Mouse (Mus musculus): ENCODE measurements around the gene Tceanc. TPM values are rescaled to one million over a fixed set of nuclear protein-coding genes. Genes with fewer than 3 reads are reported as not detected.

Tceanc gene
- total and polyA plus RNA-seq, 3 experiments, result 3.6 to 5.7 TPM; not detected in 1

DNA sequence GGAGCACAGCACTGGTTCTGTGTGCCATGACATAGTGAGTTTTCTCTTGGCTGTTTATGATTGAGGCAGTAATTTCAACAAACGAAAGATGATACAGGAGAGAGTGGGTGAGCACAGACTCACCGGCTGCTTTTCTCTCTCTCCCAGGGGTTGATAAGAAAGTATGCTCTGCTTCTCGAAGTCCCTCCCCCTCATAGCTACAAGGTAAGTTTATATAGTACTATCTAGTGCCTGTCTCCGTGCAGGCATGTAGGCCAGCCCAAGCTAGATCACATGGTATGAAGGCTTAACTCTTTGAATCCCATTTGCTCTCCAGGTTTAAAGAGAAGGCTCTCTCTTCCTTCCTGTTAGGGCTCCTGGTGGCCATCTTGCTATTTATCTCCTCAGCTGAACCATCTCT lies 16.8 kb upstream of the Tceanc start:
- Histone ChIP-seq H3K36me3 (ENCODE audit: control insufficient read depth in 1 of 2, insufficient read depth in 2 of 2, low read length in 2 of 2) (peaks cover 0 to 5% of the 10 kb centered on the region in 2 experiments; a peak in 2 of 4 replicates), H3K79me2 (ENCODE audit: control insufficient read depth, insufficient read depth, low read length, poor library complexity) (no peaks in the 10 kb centered on the region)
- DNase-seq (ENCODE audit: low read depth, low spot score), result peak; percentile 90

GRCm38 (mm10) chrX:166533432-166533831 lies 15.1 kb upstream of the Tceanc start:
- no peak overlapping the region for H3K27ac ChIP-seq (ENCODE audit: control insufficient read depth, low read depth, low read length)
- H3K36me3 ChIP-seq (ENCODE audit: control insufficient read depth in 1 of 2, insufficient read depth in 2 of 2, low read length in 2 of 2), result peaks cover 0 to 5% of the 10 kb centered on the region in 2 experiments; a peak in 2 of 4 replicates
- H3K4me3 ChIP-seq (ENCODE audit: control insufficient read depth in 1 of 2, insufficient read depth in 1 of 2, low read depth in 2 of 2, low read length in 2 of 2), result no peak overlapping the region
- H3K9me3 ChIP-seq (replicated peaks; ENCODE audit: insufficient read depth, low read length), result no peaks in the 10 kb centered on the region
- no peaks in the 10 kb centered on the region; a peak in 1 of 4 replicates for H3K27me3 ChIP-seq (ENCODE audit: control insufficient read depth in 1 of 2, insufficient read depth in 2 of 2, low read length in 2 of 2)
- no peak overlapping the region for H3K9ac ChIP-seq (ENCODE audit: control insufficient read depth, low read depth, low read length, poor library complexity, severe bottlenecking)
- no peaks in the 10 kb centered on the region for H3K79me2 ChIP-seq (ENCODE audit: control insufficient read depth, insufficient read depth, low read length, poor library complexity)
- H3K4me1 ChIP-seq (ENCODE audit: control insufficient read depth in 1 of 2, insufficient read depth in 2 of 2, low read length in 2 of 2), result peaks cover 2 to 7% of the 10 kb centered on the region in 2 experiments; a peak in 3 of 4 replicates
- TF ChIP-seq SIN3A (IDR thresholded peaks at IDR 0.05; ENCODE audit: low read length) (no peak), MAFK (IDR thresholded peaks at IDR 0.05; ENCODE audit: borderline replicate concordance, low read depth, low read length) (no peak), MYB (IDR thresholded peaks at IDR 0.05; ENCODE audit: low read depth, low read length) (no peak), RCOR1 (IDR thresholded peaks at IDR 0.05; ENCODE audit: low read depth, low read length) (no peak), POLR2AphosphoS2 (IDR thresholded peaks at IDR 0.05; ENCODE audit: low read length) (no peak), NELFE (IDR thresholded peaks at IDR 0.05; ENCODE audit: low read depth, low read length) (no peak), EP300 (IDR thresholded peaks at IDR 0.05; ENCODE audit: low read depth in 1 of 2, low read length in 2 of 2) (no peak), ETS1 (IDR thresholded peaks at IDR 0.05; ENCODE audit: low read depth, low read length) (no peak), CHD2 (IDR thresholded peaks at IDR 0.05; ENCODE audit: low read length) (no peak), GATA1 (IDR thresholded peaks at IDR 0.05; ENCODE audit: low read depth, low read length) (no peak), KAT2A (conservative IDR thresholded peaks at IDR 0.05; ENCODE audit: low read depth, low read length) (no peak)
- DNase-seq (ENCODE audit: low read depth, low spot score), result peak; percentile 1

More for the DNA sequence above, 16.8 kb upstream of the Tceanc start:
- Histone ChIP-seq H3K27ac (ENCODE audit: control insufficient read depth, low read depth, low read length) (peak overlapping the region; percentile 74), H3K4me3 (ENCODE audit: control insufficient read depth in 1 of 2, insufficient read depth in 1 of 2, low read depth in 2 of 2, low read length in 2 of 2) (peak overlapping the region; percentile 58 to 90), H3K9ac (ENCODE audit: control insufficient read depth, low read depth, low read length, poor library complexity, severe bottlenecking) (peak overlapping the region; percentile 64), H3K27me3 (ENCODE audit: control insufficient read depth in 1 of 2, insufficient read depth in 2 of 2, low read length in 2 of 2) (peaks cover 0 to 5% of the 10 kb centered on the region in 2 experiments; a peak in 1 of 4 replicates), H3K4me1 (ENCODE audit: control insufficient read depth in 1 of 2, insufficient read depth in 2 of 2, low read length in 2 of 2) (peaks cover 2 to 7% of the 10 kb centered on the region in 2 experiments; a peak in 3 of 4 replicates), H3K9me3 (replicated peaks; ENCODE audit: insufficient read depth, low read length) (no peaks in the 10 kb centered on the region)
- TF ChIP-seq ETS1 (IDR thresholded peaks at IDR 0.05; ENCODE audit: low read depth, low read length) (peak; percentile 71), CTCF (IDR thresholded peaks at IDR 0.05 in 2 of 3, conservative IDR thresholded peaks at IDR 0.05 in 1 of 3; ENCODE audit: control insufficient read depth in 1 of 3, insufficient read depth in 1 of 3, low read depth in 2 of 3, low read length in 3 of 3, poor library complexity in 1 of 3, severe bottlenecking in 1 of 3) (no peak), BHLHE40 (IDR thresholded peaks at IDR 0.05; ENCODE audit: borderline replicate concordance, low read depth, low read length) (no peak), GATA1 (IDR thresholded peaks at IDR 0.05; ENCODE audit: low read depth, low read length) (peak; percentile 77), NELFE (IDR thresholded peaks at IDR 0.05; ENCODE audit: low read depth, low read length) (peak; percentile 64), MAZ (IDR thresholded peaks at IDR 0.05; ENCODE audit: low read depth, low read length) (peak; percentile 47; the same call in 1 of the 2 replicates), ZMIZ1 (IDR thresholded peaks at IDR 0.05; ENCODE audit: low read depth, low read length) (peak; percentile 58; the same call in 1 of the 2 replicates), HCFC1 (IDR thresholded peaks at IDR 0.05; ENCODE audit: low read depth, low read length) (peak; percentile 71), USF1 (IDR thresholded peaks at IDR 0.05; ENCODE audit: low read depth, low read length) (peak; percentile 92), TCF12 (IDR thresholded peaks at IDR 0.05; ENCODE audit: low read depth, low read length) (0 out of 2 replicates have a peak, but pooled peaks have one; percentile 21), MXI1 (IDR thresholded peaks at IDR 0.05; ENCODE audit: low read depth, low read length) (0 out of 2 replicates have a peak, but pooled peaks have one; percentile 72), SIN3A (IDR thresholded peaks at IDR 0.05; ENCODE audit: low read length) (peak; percentile 75; the same call in 1 of the 2 replicates), MAX (IDR thresholded peaks at IDR 0.05; ENCODE audit: low read length) (peak; percentile 77), MYC (IDR thresholded peaks at IDR 0.05; ENCODE audit: low read depth, low read length) (peak; percentile 72; the same call in 1 of the 2 replicates), E2F4 (IDR thresholded peaks at IDR 0.05; ENCODE audit: borderline replicate concordance, low read depth, low read length) (0 out of 2 replicates have a peak, but pooled peaks have one; percentile 38), ELF1 (IDR thresholded peaks at IDR 0.05; ENCODE audit: low read depth, low read length) (peak; percentile 28; the same call in 1 of the 2 replicates), MAFK (IDR thresholded peaks at IDR 0.05; ENCODE audit: borderline replicate concordance, low read depth, low read length) (no peak), USF2 (IDR thresholded peaks at IDR 0.05; ENCODE audit: borderline replicate concordance in 1 of 2, insufficient read depth in 1 of 2, low read depth in 1 of 2, low read length in 2 of 2) (peak in 1 of 2 experiments; percentile 61; a peak in 1 of 4 replicates), EP300 (IDR thresholded peaks at IDR 0.05; ENCODE audit: low read depth in 1 of 2, low read length in 2 of 2) (no peak), TAL1 (IDR thresholded peaks at IDR 0.05; ENCODE audit: low read length) (no peak), TBP (IDR thresholded peaks at IDR 0.05; ENCODE audit: low read depth, low read length) (peak; percentile 53; the same call in 1 of the 2 replicates), UBTF (IDR thresholded peaks at IDR 0.05; ENCODE audit: borderline replicate concordance, insufficient read depth, low read depth, low read length) (no peak), SMC3 (IDR thresholded peaks at IDR 0.05; ENCODE audit: low read depth, low read length) (no peak; the same call in 1 of the 2 replicates), KAT2A (conservative IDR thresholded peaks at IDR 0.05; ENCODE audit: low read depth, low read length) (no peak), ZC3H11A (IDR thresholded peaks at IDR 0.05; ENCODE audit: low read depth, low read length) (no peak), JUND (IDR thresholded peaks at IDR 0.05; ENCODE audit: low read depth, low read length) (peak; percentile 63; the same call in 1 of the 2 replicates), POLR2A (IDR thresholded peaks at IDR 0.05; ENCODE audit: control insufficient read depth in 1 of 2, insufficient read depth in 1 of 2, low read depth in 1 of 2, low read length in 2 of 2, poor library complexity in 1 of 2) (peak in 1 of 2 experiments; percentile 53; a peak in 2 of 4 replicates)
